Mouse (Mus musculus) neural tube, embryonic 14.5 days (tissue): ENCODE results near the gene Gm29276. TPM values are rescaled to one million over a fixed set of nuclear protein-coding genes. Genes with fewer than 3 reads are reported as not detected.
"Not testable (repeated sequence)": the region's sequence is repeated elsewhere in the genome, so short reads cannot be mapped to it uniquely, and the experiment has no call there.

Experiments
- ATAC-seq: fragments of 200-750 bp; cut with Nextera tagmentation; 2 replicates; pipeline ENCODE4 v1.8.0; 2017; ENCODE audit warnings: low read depth, mild to moderate bottlenecking, moderate TSS enrichment, moderate library complexity
- H3K27ac ChIP-seq: fragments of 300-500 bp; sonication (generic); 2 replicates; pipeline ENCODE4 v1.5.1; 2014; ENCODE audit warnings: low read depth, mild to moderate bottlenecking, control low read depth, low read length, moderate library complexity, mixed read lengths
- H3K27me3 ChIP-seq: fragments of 300-500 bp; sonication (generic); 2 replicates; pipeline ENCODE4 v1.6.1; 2014; ENCODE audit warnings: low read length; ENCODE audit not compliant: control insufficient read depth, insufficient read depth
- H3K36me3 ChIP-seq: fragments of 300-500 bp; sonication (generic); 2 replicates; pipeline ENCODE4 v1.6.1; 2014; ENCODE audit warnings: low read length, mixed read lengths; ENCODE audit not compliant: control insufficient read depth, insufficient read depth
- H3K4me1 ChIP-seq: fragments of 300-500 bp; sonication (generic); 2 replicates; pipeline ENCODE4 v1.6.1; 2014; ENCODE audit warnings: low read length; ENCODE audit not compliant: control insufficient read depth, insufficient read depth
- H3K4me2 ChIP-seq: fragments of 300-500 bp; sonication (generic); 2 replicates; pipeline ENCODE4 v1.6.1; 2014; ENCODE audit warnings: mild to moderate bottlenecking, low read depth, low read length, control low read depth
- H3K4me3 ChIP-seq: fragments of 300-500 bp; sonication (generic); 2 replicates; pipeline ENCODE4 v1.5.1; 2014; ENCODE audit warnings: low read depth, low read length, control low read depth, mixed read lengths
- H3K9ac ChIP-seq: fragments of 300-500 bp; sonication (generic); replicated peaks from 2 replicates; pipeline ENCODE4 v1.6.1; 2014; ENCODE audit warnings: low read depth, mild to moderate bottlenecking, control low read depth, low read length, mixed read lengths
- H3K9me3 ChIP-seq: fragments of 300-500 bp; sonication (generic); 2 replicates; pipeline ENCODE4 v1.6.1; 2016; ENCODE audit warnings: low read length; ENCODE audit not compliant: control insufficient read depth
- WGBS: fragments of 180-500 bp; shearing (Covaris S2); extraction: QIAGEN DNeasy Blood & Tissue Kit; methylation state at CpG from one replicate; pipeline ENCODE4 v1.1.7; 2014; 5-methylcytosine and 5-hydroxymethylcytosine counted together
- polyA plus RNA-seq: library from polyadenylated mRNA; unstranded; fragments of >200 nt; fragmentation: Nextera tagmentation; extraction: Ambion mirVana; gene quantifications from 2 replicates; pipeline ENCODE4 v1.2.1, GENCODE M21; 2014

Gene Gm29276
- not detected in 2 replicates for polyA plus RNA-seq

- H3K9ac ChIP-seq, H3K4me2 ChIP-seq, H3K4me1 ChIP-seq, ATAC-seq, H3K27ac ChIP-seq, H3K4me3 ChIP-seq, H3K9me3 ChIP-seq, H3K27me3 ChIP-seq, H3K36me3 ChIP-seq: not testable (repeated sequence)
- WGBS = no CpG with 5 or more reads among the region's 7 CpGs
Measured at GRCm38 (mm10) chrY:42582150-42582549, at the start of gene Gm29276. Gene Gm29276, minus strand, starts transcription at chrY:42582250.
